Comparison of ENCODE assay signal across 8 mouse cellular contexts in the genomic region with DNA sequence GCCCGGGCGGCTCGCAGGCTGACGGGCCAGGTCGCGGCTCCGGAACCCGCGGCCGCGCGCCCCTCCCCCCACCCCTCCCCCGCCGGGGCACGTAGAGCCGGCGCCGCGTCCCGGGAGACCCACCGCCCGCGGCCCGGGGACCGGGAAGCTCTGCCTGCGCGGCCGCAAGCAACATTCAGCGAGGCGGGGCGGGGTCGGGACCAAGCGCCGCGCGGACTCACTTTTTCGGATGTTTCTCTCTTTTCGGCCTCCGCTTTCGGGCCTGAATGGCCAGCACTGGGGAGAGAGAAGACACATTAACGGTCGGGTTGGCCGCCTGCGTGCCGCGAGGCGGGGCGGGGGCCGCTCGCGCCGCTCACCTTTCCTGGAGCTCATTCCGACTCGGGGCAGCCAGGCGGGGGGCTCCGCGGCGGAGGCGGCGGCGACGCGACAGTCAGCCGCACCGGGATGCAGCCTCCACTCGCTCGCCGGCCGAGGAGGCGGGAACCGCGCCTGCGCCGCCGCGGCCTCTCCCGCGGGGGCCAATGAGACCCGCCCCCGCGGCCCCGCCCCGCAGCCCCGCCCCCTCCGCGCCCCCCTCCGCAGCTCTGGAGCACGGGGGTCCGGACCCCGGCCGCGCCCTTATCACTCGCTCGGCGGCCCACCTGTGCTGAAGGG. TPM values are rescaled to one million over a fixed set of nuclear protein-coding genes. Genes with fewer than 3 reads are reported as not detected.
A peak's percentile ranks its signal among the peaks of the same experiment; 100 is the strongest.
DNase-seq lines count a peak whose midpoint lies in the region; ATAC-seq and TF ChIP-seq lines count a peak whose summit lies in the region.

No protein-coding gene starts in this region.

- ATAC-seq in intestine, embryonic 14.5 days (replicated peaks; ENCODE audit: low FRiP score, low TSS enrichment, low read depth): peak; percentile 81
- peak; percentile 88 for ATAC-seq in midbrain, embryonic 12.5 days (ENCODE audit: low FRiP score, low read depth)

- under 1% methylated on average over 74 of the region's 95 CpGs for WGBS in intestine, embryonic 14.5 days
- WGBS in midbrain, embryonic 12.5 days: 1% methylated on average over 61 of the region's 95 CpGs

- no peaks in the 10 kb centered on the region for H3K36me3 ChIP-seq in intestine, embryonic 14.5 days (ENCODE audit: control insufficient read depth, insufficient read depth, low read length)
- H3K36me3 ChIP-seq in midbrain, embryonic 12.5 days: no peaks in the 10 kb centered on the region

- peak overlapping the region; percentile 70 for H3K9ac ChIP-seq in intestine, embryonic 14.5 days (ENCODE audit: low read length)
- H3K9ac ChIP-seq in midbrain, embryonic 12.5 days (replicated peaks): peak overlapping the region; percentile 87

- peak; percentile 54 for DNase-seq in layer of hippocampus, adult 11-12 months (ENCODE audit: low spot score)
- no peak for DNase-seq in layer of hippocampus, adult 9-10 months (ENCODE audit: low spot score)
- peak; percentile 47 for DNase-seq in gastrocnemius, postnatal 25 days
- DNase-seq in intestine, embryonic 14.5 days (ENCODE audit: low spot score): peak; percentile 85
- DNase-seq in left cerebral cortex, postnatal 4 days: peak; percentile 79
- DNase-seq in spleen, adult 12 weeks (ENCODE audit: low spot score): peak; percentile 2

- intact Hi-C loops in left cerebral cortex, postnatal 4 days (cut with DNase I): no loop called here

- no peak for TF ChIP-seq CTCF in cortical plate, adult 2 months (IDR thresholded peaks at IDR 0.05; ENCODE audit: extremely low read depth, insufficient read depth, low read length)

- H3K4me2 ChIP-seq in intestine, embryonic 14.5 days (ENCODE audit: low read length): peak overlapping the region; percentile 86
- peak overlapping the region; percentile 82 for H3K4me2 ChIP-seq in midbrain, embryonic 12.5 days (replicated peaks)

- no peaks in the 10 kb centered on the region for H3K27me3 ChIP-seq in intestine, embryonic 14.5 days (replicated peaks; ENCODE audit: control insufficient read depth, insufficient read depth, low read length)
- no peaks in the 10 kb centered on the region for H3K27me3 ChIP-seq in midbrain, embryonic 12.5 days

- H3K4me1 ChIP-seq in cortical plate, adult 2 months (ENCODE audit: control insufficient read depth, insufficient read depth, low read length): no peaks in the 10 kb centered on the region
- peaks cover 3% of the 10 kb centered on the region; the same call in 1 of the 2 replicates for H3K4me1 ChIP-seq in intestine, embryonic 14.5 days (replicated peaks; ENCODE audit: control insufficient read depth, insufficient read depth, low read length)
- H3K4me1 ChIP-seq in midbrain, embryonic 12.5 days: peaks cover 5% of the 10 kb centered on the region; the same call in 1 of the 2 replicates

- peak overlapping the region; percentile 79 for H3K4me3 ChIP-seq in cortical plate, adult 2 months (ENCODE audit: insufficient read depth, low read length)
- H3K4me3 ChIP-seq in intestine, embryonic 14.5 days (ENCODE audit: low read depth, low read length): peak overlapping the region; percentile 85
- peak overlapping the region; percentile 92 for H3K4me3 ChIP-seq in midbrain, embryonic 12.5 days

- peak overlapping the region; percentile 69 for H3K27ac ChIP-seq in cortical plate, adult 2 months (ENCODE audit: insufficient read depth, low read length)
- H3K27ac ChIP-seq in intestine, embryonic 14.5 days (ENCODE audit: low read depth): peak overlapping the region; percentile 51; the same call in 1 of the 2 replicates
- H3K27ac ChIP-seq in midbrain, embryonic 12.5 days (replicated peaks): peak overlapping the region; percentile 90

- no peaks in the 10 kb centered on the region for H3K9me3 ChIP-seq in intestine, embryonic 14.5 days (ENCODE audit: control insufficient read depth, low read length)
- no peaks in the 10 kb centered on the region for H3K9me3 ChIP-seq in midbrain, embryonic 12.5 days

- TF ChIP-seq POLR2A in cortical plate, adult 2 months (IDR thresholded peaks at IDR 0.05; ENCODE audit: extremely low read depth, insufficient read depth, low read length): 0 out of 2 replicates have a peak, but pooled peaks have one; percentile 20

RNA-seq across cellular contexts. Expression of gene Srpk2, which starts 8.8 kb away (rescaled TPM):
- polyA plus RNA-seq in cortical plate, adult 2 months (2012; rRNA removed): 91.5 and 92.6 TPM in 2 replicates
- 10 to 100 TPM; 24.0 TPM for total RNA-seq in gastrocnemius, postnatal 25 days (2021)
- 47.1 and 54.5 TPM in 2 replicates for polyA plus RNA-seq in intestine, embryonic 14.5 days (2014; fragmentation: Nextera tagmentation; extraction: Ambion mirVana)
- total RNA-seq in left cerebral cortex, postnatal 4 days (2021): 100 to 1,000 TPM; 141 to 143 TPM
- 77.3 and 78.2 TPM in 2 replicates for polyA plus RNA-seq in midbrain, embryonic 12.5 days (2016; fragmentation: Nextera tagmentation; extraction: Ambion mirVana)
